Mouse (Mus musculus): Measurements from ENCODE around the gene Polr3g.

DNA sequence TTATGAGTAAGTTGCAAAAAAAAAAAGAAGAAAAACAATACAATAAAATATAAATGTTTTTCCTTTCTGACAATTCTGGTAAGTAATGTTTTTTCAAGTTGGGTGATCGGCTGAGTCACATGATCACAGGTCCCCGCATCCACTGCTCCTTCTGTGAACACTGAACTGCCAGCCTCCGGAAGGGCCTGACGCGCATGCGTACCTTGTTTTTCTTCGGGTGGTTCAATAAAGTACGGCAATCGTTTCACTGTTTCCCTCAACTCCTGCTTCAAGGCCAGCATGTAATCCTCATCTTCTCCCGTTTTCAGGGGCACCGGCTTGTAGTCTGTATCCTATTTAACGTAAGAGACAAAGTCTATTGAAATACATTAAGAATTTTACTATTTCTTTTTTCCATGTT, 16.4 kb downstream of the Polr3g start:
- TF ChIP-seq CTCF (IDR thresholded peaks at IDR 0.05; ENCODE audit: insufficient read depth, low read depth, low read length) (no peak), POLR2A (IDR thresholded peaks at IDR 0.05; ENCODE audit: insufficient read depth, low read depth, low read length) (no peak)
